In the genomic region with DNA sequence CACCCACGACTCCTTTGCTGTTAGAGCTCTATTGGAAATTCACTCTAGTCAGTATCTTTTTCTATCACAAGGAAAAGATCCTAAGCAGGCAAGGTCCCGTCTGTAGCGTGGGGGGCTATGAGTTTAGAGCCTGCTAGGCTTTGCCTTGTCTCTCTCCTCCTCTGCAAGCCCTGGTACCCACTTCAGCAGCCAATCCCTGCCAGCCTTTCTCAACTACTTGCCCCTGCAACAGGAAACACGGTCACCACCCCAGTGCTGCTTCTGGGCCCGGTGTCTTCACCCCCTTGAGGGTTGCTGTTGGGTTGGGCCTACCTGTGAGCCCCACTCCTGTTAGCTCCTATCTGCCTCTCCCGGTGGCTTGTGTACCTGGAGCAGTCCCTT, we compare ENCODE assay signal across 9 mouse cellular contexts. TPM values are rescaled to one million over a fixed set of nuclear protein-coding genes. Genes with fewer than 3 reads are reported as not detected.
A peak's percentile ranks its signal among the peaks of the same experiment; 100 is the strongest.
DNase-seq lines count a peak whose midpoint lies in the region; ATAC-seq and TF ChIP-seq lines count a peak whose summit lies in the region.
"Had no signal": no experiment of that assay in that cellular context is flagged by ENCODE, and none has a peak within 500 bp of the region (broad histone marks: within the 10 kb centered on the region; RNA-seq: fewer than 3 reads in every experiment).

No protein-coding gene starts in this region.

- TF ChIP-seq POLR2A in heart, adult 2 months (IDR thresholded peaks at IDR 0.05; ENCODE audit: insufficient read depth, low read depth, low read length): no peak
- no peak for TF ChIP-seq POLR2A in olfactory bulb, adult 2 months (IDR thresholded peaks at IDR 0.05; ENCODE audit: insufficient read depth, low read depth, low read length)

- TF ChIP-seq CTCF in heart, adult 2 months (IDR thresholded peaks at IDR 0.05): no peak
- no peak for TF ChIP-seq CTCF in heart, postnatal 0 days (IDR thresholded peaks at IDR 0.05; ENCODE audit: low read depth)
- no peak for TF ChIP-seq CTCF in olfactory bulb, adult 2 months (IDR thresholded peaks at IDR 0.05; ENCODE audit: insufficient read depth, low read depth, low read length)

- no peak for TF ChIP-seq EP300 in heart, adult 2 months (IDR thresholded peaks at IDR 0.05; ENCODE audit: insufficient read depth, low read depth, low read length)
- TF ChIP-seq EP300 in heart, postnatal 0 days (IDR thresholded peaks at IDR 0.05; ENCODE audit: low read depth): no peak

- peak overlapping the region; percentile 45; the same call in 1 of the 2 replicates for H3K4me2 ChIP-seq in heart, postnatal 0 days (ENCODE audit: low read depth, low read length)
- H3K4me2 ChIP-seq in midbrain, embryonic 15.5 days: no peak overlapping the region

- intact Hi-C loops in heart, adult 2 months (cut with DNase I): loop anchor here (1.0 kb wide), 1 partner anchor 9 kb away; no protein-coding TSS in a partner anchor
- intact Hi-C loops in heart, postnatal 25 days (cut with DNase I): no loop called here

- H3K79me2 ChIP-seq in heart, adult 2 months (replicated peaks; ENCODE audit: control insufficient read depth, insufficient read depth, low read length): peaks cover 5% of the 10 kb centered on the region

- H3K36me3 ChIP-seq in heart, adult 2 months (ENCODE audit: control insufficient read depth, insufficient read depth, low read length): peaks cover 24% of the 10 kb centered on the region
- peaks cover 7% of the 10 kb centered on the region; the same call in 1 of the 2 replicates for H3K36me3 ChIP-seq in heart, postnatal 0 days (replicated peaks; ENCODE audit: control insufficient read depth, insufficient read depth, low read length)
- no peaks in the 10 kb centered on the region for H3K36me3 ChIP-seq in midbrain, embryonic 15.5 days (replicated peaks)

- H3K9ac ChIP-seq in heart, adult 2 months (ENCODE audit: low read depth, low read length): no peak overlapping the region; the same call in 1 of the 2 replicates
- H3K9ac ChIP-seq in heart, postnatal 0 days (replicated peaks; ENCODE audit: low read depth, low read length): no peak overlapping the region; the same call in 1 of the 2 replicates
- H3K9ac ChIP-seq in midbrain, embryonic 15.5 days: no peak overlapping the region

- ATAC-seq in heart, postnatal 0 days (ENCODE audit: insufficient read depth, low read depth): no peak
- no peak for ATAC-seq in midbrain, embryonic 15.5 days (replicated peaks)

- no peaks in the 10 kb centered on the region for H3K9me3 ChIP-seq in heart, postnatal 0 days (replicated peaks; ENCODE audit: control insufficient read depth, low read length)
- no peaks in the 10 kb centered on the region for H3K9me3 ChIP-seq in midbrain, embryonic 15.5 days

- peak; percentile 41 to 44 for DNase-seq in heart, adult 2 months
- no peak for DNase-seq in heart, postnatal 25 days (ENCODE audit: low spot score)
- peak; percentile 67 for DNase-seq in B cell, adult 2 months
- no peak for DNase-seq in heart, postnatal 0 days (ENCODE audit: low spot score)
- DNase-seq in c-Kit-positive CD71-positive TER-119-positive erythroid progenitor cells, embryonic 14.5 days (ENCODE audit: low spot score): no peak
- DNase-seq in right cerebral cortex, postnatal 10 days (ENCODE audit: low spot score in 2 of 2): no peak
- DNase-seq: right cerebral cortex, postnatal 4 days had no signal

- WGBS in heart, adult 2 months: 38% methylated on average over 6 of the region's 6 CpGs
- WGBS in heart, postnatal 0 days: 63% methylated on average over 6 of the region's 6 CpGs
- WGBS in olfactory bulb, adult 2 months: 77% methylated on average over 6 of the region's 6 CpGs
- 80% methylated on average over 6 of the region's 6 CpGs for WGBS in midbrain, embryonic 15.5 days

- H3K4me3 ChIP-seq in heart, adult 2 months: peak overlapping the region; percentile 27; the same call in 1 of the 2 replicates
- H3K4me3 ChIP-seq in heart, postnatal 0 days (ENCODE audit: low read depth, low read length): no peak overlapping the region
- no peak overlapping the region for H3K4me3 ChIP-seq in olfactory bulb, adult 2 months (ENCODE audit: insufficient read depth, low read depth, low read length)
- no peak overlapping the region for H3K4me3 ChIP-seq in midbrain, embryonic 15.5 days

- peak overlapping the region; percentile 88 for H3K27ac ChIP-seq in heart, adult 2 months
- H3K27ac ChIP-seq in heart, postnatal 0 days (ENCODE audit: low read depth): peak overlapping the region; percentile 86
- peak overlapping the region; percentile 58 for H3K27ac ChIP-seq in olfactory bulb, adult 2 months (ENCODE audit: insufficient read depth, low read depth, low read length)
- H3K27ac ChIP-seq in midbrain, embryonic 15.5 days: no peak overlapping the region

- no peaks in the 10 kb centered on the region for H3K27me3 ChIP-seq in heart, adult 2 months (ENCODE audit: control insufficient read depth, insufficient read depth, low read length)
- H3K27me3 ChIP-seq in heart, postnatal 0 days (ENCODE audit: control insufficient read depth, insufficient read depth, low read length): no peaks in the 10 kb centered on the region
- H3K27me3 ChIP-seq in midbrain, embryonic 15.5 days (replicated peaks): no peaks in the 10 kb centered on the region

- peaks cover 49% of the 10 kb centered on the region for H3K4me1 ChIP-seq in heart, adult 2 months (ENCODE audit: control insufficient read depth, insufficient read depth, low read length)
- peaks cover 65% of the 10 kb centered on the region for H3K4me1 ChIP-seq in heart, postnatal 0 days (ENCODE audit: control insufficient read depth, insufficient read depth)
- H3K4me1 ChIP-seq in olfactory bulb, adult 2 months (ENCODE audit: control insufficient read depth, insufficient read depth, low read length): peaks cover 59% of the 10 kb centered on the region
- peaks cover 54% of the 10 kb centered on the region for H3K4me1 ChIP-seq in midbrain, embryonic 15.5 days

RNA-seq across cellular contexts. Expression of gene Hdac7, which starts 22.3 kb away (rescaled TPM):
- 10 to 100 TPM; 23.7 to 25.7 TPM for total RNA-seq in heart, adult 2 months (2021)
- 54.9 and 61.8 TPM in 2 replicates for polyA plus RNA-seq in heart, adult 2 months (2012; rRNA removed)
- total RNA-seq in heart, postnatal 25 days (2021): 10 to 100 TPM; 30.3 to 33.0 TPM
- 34.4 and 36.9 TPM in 2 replicates for total RNA-seq in heart, postnatal 0 days (2014; rRNA removed; ENCODE audit: low replicate concordance)
- 15.6 TPM in 2 replicates for polyA plus RNA-seq in heart, postnatal 0 days (2015; fragmentation: Nextera tagmentation; extraction: Ambion mirVana)
- polyA plus RNA-seq in olfactory bulb, adult 2 months (2012; ENCODE audit: insufficient read depth, insufficient read length, low replicate concordance, missing spikeins): 147 TPM in 1 of 2 replicates, not detected in the other
- 31.8 and 34.5 TPM in 2 replicates for polyA plus RNA-seq in midbrain, embryonic 15.5 days (2015; fragmentation: Nextera tagmentation; extraction: Ambion mirVana)

RNA-seq across cellular contexts. Expression of gene Slc48a1, which starts 43.7 kb away (rescaled TPM):
- 10 to 100 TPM; 72.7 to 73.0 TPM for total RNA-seq in heart, adult 2 months (2021)
- polyA plus RNA-seq in heart, adult 2 months (2012; rRNA removed): 82.8 and 85.3 TPM in 2 replicates
- total RNA-seq in heart, postnatal 25 days (2021): 10 to 100 TPM; 76.5 to 83.0 TPM
- total RNA-seq in heart, postnatal 0 days (2014; rRNA removed; ENCODE audit: low replicate concordance): 56.5 and 76.1 TPM in 2 replicates
- polyA plus RNA-seq in heart, postnatal 0 days (2015; fragmentation: Nextera tagmentation; extraction: Ambion mirVana): 90.9 and 92.1 TPM in 2 replicates
- polyA plus RNA-seq in olfactory bulb, adult 2 months (2012; ENCODE audit: insufficient read depth, insufficient read length, low replicate concordance, missing spikeins): not detected in 2 replicates
- 85.7 and 90.1 TPM in 2 replicates for polyA plus RNA-seq in midbrain, embryonic 15.5 days (2015; fragmentation: Nextera tagmentation; extraction: Ambion mirVana)

RNA-seq across cellular contexts. Expression of gene Rapgef3, which starts 54.2 kb away (rescaled TPM):
- 10 to 100 TPM; 21.5 to 27.9 TPM for total RNA-seq in heart, adult 2 months (2021)
- polyA plus RNA-seq in heart, adult 2 months (2012; rRNA removed): 44.4 and 57.0 TPM in 2 replicates
- 10 to 100 TPM; 20.7 to 26.5 TPM for total RNA-seq in heart, postnatal 25 days (2021)
- total RNA-seq in heart, postnatal 0 days (2014; rRNA removed; ENCODE audit: low replicate concordance): 51.6 and 57.8 TPM in 2 replicates
- polyA plus RNA-seq in heart, postnatal 0 days (2015; fragmentation: Nextera tagmentation; extraction: Ambion mirVana): 15.5 and 17.6 TPM in 2 replicates
- not detected in 2 replicates for polyA plus RNA-seq in olfactory bulb, adult 2 months (2012; ENCODE audit: insufficient read depth, insufficient read length, low replicate concordance, missing spikeins)
- polyA plus RNA-seq in midbrain, embryonic 15.5 days (2015; fragmentation: Nextera tagmentation; extraction: Ambion mirVana): 15.4 and 16.8 TPM in 2 replicates

Comparison
In these comparisons a context has a peak if more than half of its experiments do, and no peak if none do; other contexts are left out.
1. DNase-seq: peak in heart, adult 2 months (2 of 2) and B cell, adult 2 months (2 of 2); none in heart, postnatal 25 days (single experiment), heart, postnatal 0 days (single experiment), c-Kit-positive CD71-positive TER-119-positive erythroid progenitor cells, embryonic 14.5 days (single experiment) and right cerebral cortex, postnatal 10 days (0 of 2).